Mouse (Mus musculus) ES-Bruce4 (cell line): ENCODE data around the gene Zfp184.

Experiments used
- CTCF ChIP-seq: IDR thresholded peaks from one replicate; pipeline ENCODE4 v1.8.1; 2011; ENCODE audit warnings: low read depth, low read length
- EP300 ChIP-seq: IDR thresholded peaks from 2 replicates; pipeline ENCODE4 v1.6.1; 2011; ENCODE audit warnings: low read depth, low read length; ENCODE audit not compliant: insufficient read depth
- POLR2A ChIP-seq: IDR thresholded peaks from one replicate; pipeline ENCODE4 v1.8.1; 2011; ENCODE audit warnings: low read length; ENCODE audit not compliant: insufficient read depth

- TF ChIP-seq POLR2A (no peak), CTCF (no peak), EP300 (no peak)
Observed at GRCm38 (mm10) chr13:21935833-21936232, 9.1 kb upstream of the Zfp184 start.
